Comparison of ENCODE assay signal across 22 mouse cellular contexts in the genomic region with DNA sequence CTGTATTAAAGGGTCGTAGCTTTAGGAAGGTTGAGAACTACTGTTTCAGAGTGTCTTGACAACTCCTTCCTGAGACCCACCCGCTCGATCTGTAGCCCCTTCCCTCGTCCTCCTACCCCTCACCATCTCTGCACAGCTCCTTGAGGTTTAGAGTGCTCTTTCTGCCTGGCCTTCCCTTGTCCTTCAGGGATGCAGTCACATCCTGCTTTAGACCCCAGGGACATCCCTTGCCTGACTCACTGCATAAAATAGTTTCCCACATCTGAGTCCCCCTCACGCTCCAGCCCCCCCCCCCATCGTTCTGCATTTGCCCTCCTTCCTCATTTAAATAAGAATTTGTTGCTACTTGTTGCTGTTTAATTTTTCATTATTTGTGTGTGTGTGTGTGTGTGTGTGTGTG. TPM values are rescaled to one million over a fixed set of nuclear protein-coding genes. Genes with fewer than 3 reads are reported as not detected.
DNase-seq lines count a peak whose midpoint lies in the region; ATAC-seq and TF ChIP-seq lines count a peak whose summit lies in the region.
"Had no signal": no experiment of that assay in that cellular context is flagged by ENCODE, and none has a peak within 500 bp of the region (broad histone marks: within the 10 kb centered on the region; RNA-seq: fewer than 3 reads in every experiment).

No protein-coding gene starts in this region.

- no peak for TF ChIP-seq CTCF in C2C12 (IDR thresholded peaks at IDR 0.05; ENCODE audit: control insufficient read depth, insufficient read depth, insufficient read length)

- H3K79me3 ChIP-seq in C2C12 (ENCODE audit: low read depth): peaks cover 2% of the 10 kb centered on the region

- H3ac ChIP-seq in C2C12 (ENCODE audit: control insufficient read depth, insufficient read length, low read depth): peak overlapping the region; percentile 24

- H3K9me3 ChIP-seq in heart, embryonic 15.5 days (replicated peaks): no peaks in the 10 kb centered on the region
- no peaks in the 10 kb centered on the region for H3K9me3 ChIP-seq in heart, embryonic 11.5 days (replicated peaks; ENCODE audit: control insufficient read depth, low read length)
- no peaks in the 10 kb centered on the region for H3K9me3 ChIP-seq in embryonic facial prominence, embryonic 13.5 days
- no peaks in the 10 kb centered on the region for H3K9me3 ChIP-seq in limb, embryonic 15.5 days
- H3K9me3 ChIP-seq: heart, embryonic 13.5 days; hindbrain, embryonic 15.5 days; midbrain, embryonic 13.5 days; neural tube, embryonic 15.5 days had no signal

- ATAC-seq in heart, embryonic 15.5 days (replicated peaks; ENCODE audit: insufficient number of reproducible peaks, insufficient read depth, low FRiP score, low read depth): no peak
- no peak for ATAC-seq in heart, embryonic 11.5 days (replicated peaks; ENCODE audit: insufficient number of reproducible peaks, low FRiP score, low TSS enrichment)
- no peak for ATAC-seq in embryonic facial prominence, embryonic 13.5 days (ENCODE audit: insufficient number of reproducible peaks, insufficient read depth, low FRiP score, low TSS enrichment, low read depth)
- no peak for ATAC-seq in limb, embryonic 15.5 days (ENCODE audit: insufficient number of reproducible peaks, low FRiP score, low TSS enrichment, low read depth)
- no peak for ATAC-seq in megakaryocyte-erythroid progenitor cell, adult 5-6 weeks (replicated peaks; ENCODE audit: low FRiP score, low TSS enrichment, poor library complexity, severe bottlenecking)
- ATAC-seq: activated CD4-positive, CD25-positive, alpha-beta regulatory T cell, adult 4 months; midbrain, embryonic 13.5 days; Patski had no signal

- H3K27me3 ChIP-seq in heart, embryonic 15.5 days: no peaks in the 10 kb centered on the region
- no peaks in the 10 kb centered on the region for H3K27me3 ChIP-seq in heart, embryonic 11.5 days (ENCODE audit: control insufficient read depth, insufficient read depth, low read length)
- no peaks in the 10 kb centered on the region for H3K27me3 ChIP-seq in C2C12 (ENCODE audit: control insufficient read depth, insufficient read depth, insufficient read length)
- no peaks in the 10 kb centered on the region for H3K27me3 ChIP-seq in embryonic facial prominence, embryonic 13.5 days
- no peaks in the 10 kb centered on the region for H3K27me3 ChIP-seq in limb, embryonic 15.5 days
- H3K27me3 ChIP-seq: heart, embryonic 13.5 days; hindbrain, embryonic 15.5 days; midbrain, embryonic 13.5 days; neural tube, embryonic 15.5 days; Patski had no signal

- 63% methylated on average over 6 of the region's 6 CpGs for WGBS in heart, embryonic 15.5 days
- WGBS in heart, embryonic 11.5 days (ENCODE audit: insufficient replicate concordance): 65% methylated on average over 6 of the region's 6 CpGs
- WGBS in embryonic facial prominence, embryonic 13.5 days: 47% methylated on average over 6 of the region's 6 CpGs
- WGBS in limb, embryonic 15.5 days: 48% methylated on average over 6 of the region's 6 CpGs

- H3K79me2 ChIP-seq in C2C12 (ENCODE audit: control insufficient read depth, insufficient read depth): no peaks in the 10 kb centered on the region

- no peak overlapping the region for H3K4me3 ChIP-seq in heart, embryonic 15.5 days
- no peak overlapping the region for H3K4me3 ChIP-seq in heart, embryonic 11.5 days (ENCODE audit: low read depth, low read length)
- H3K4me3 ChIP-seq in C2C12 (ENCODE audit: insufficient read depth, poor library complexity, severe bottlenecking): no peak overlapping the region
- H3K4me3 ChIP-seq in embryonic facial prominence, embryonic 13.5 days: no peak overlapping the region
- no peak overlapping the region for H3K4me3 ChIP-seq in limb, embryonic 15.5 days
- H3K4me3 ChIP-seq: heart, embryonic 13.5 days; hindbrain, embryonic 15.5 days; left cerebral cortex, adult 2 months; midbrain, embryonic 13.5 days; neural tube, embryonic 15.5 days had no signal

- H3K27ac ChIP-seq in heart, embryonic 15.5 days: 0 out of 2 replicates have a peak overlapping the region, but pooled peaks have one; percentile 79
- H3K27ac ChIP-seq in heart, embryonic 11.5 days (ENCODE audit: low read depth, low read length): no peak overlapping the region
- H3K27ac ChIP-seq in embryonic facial prominence, embryonic 13.5 days: peak overlapping the region; percentile 89
- peak overlapping the region; percentile 85 for H3K27ac ChIP-seq in limb, embryonic 15.5 days
- H3K27ac ChIP-seq: midbrain, embryonic 13.5 days had no signal

- H3K4me2 ChIP-seq in heart, embryonic 15.5 days: no peak overlapping the region
- no peak overlapping the region for H3K4me2 ChIP-seq in heart, embryonic 11.5 days
- H3K4me2 ChIP-seq in embryonic facial prominence, embryonic 13.5 days: peak overlapping the region; percentile 16; the same call in 1 of the 2 replicates
- no peak overlapping the region for H3K4me2 ChIP-seq in limb, embryonic 15.5 days
- H3K4me2 ChIP-seq: heart, embryonic 13.5 days; hindbrain, embryonic 15.5 days; lung, embryonic 14.5 days; midbrain, embryonic 13.5 days; neural tube, embryonic 15.5 days had no signal

- H3K36me3 ChIP-seq in heart, embryonic 15.5 days: no peaks in the 10 kb centered on the region
- no peaks in the 10 kb centered on the region for H3K36me3 ChIP-seq in heart, embryonic 11.5 days (ENCODE audit: control insufficient read depth, insufficient read depth, low read length)
- peaks cover 24% of the 10 kb centered on the region for H3K36me3 ChIP-seq in C2C12 (ENCODE audit: control insufficient read depth, insufficient read depth)
- H3K36me3 ChIP-seq in embryonic facial prominence, embryonic 13.5 days: no peaks in the 10 kb centered on the region
- H3K36me3 ChIP-seq in limb, embryonic 15.5 days: peaks cover 4% of the 10 kb centered on the region; the same call in 1 of the 2 replicates
- H3K36me3 ChIP-seq: hindbrain, embryonic 15.5 days; midbrain, embryonic 13.5 days; neural tube, embryonic 15.5 days had no signal

- DNase-seq in cerebellum, postnatal 36 days: no peak
- DNase-seq: adrenal gland, postnatal 14 days; B cell, adult 2 months; cerebellum, adult 8-10 months; gastrocnemius, postnatal 25 days; kidney, adult 11 months; kidney, postnatal 14 days; lung, embryonic 14.5 days; thymus, postnatal 4 days had no signal

- H3K9ac ChIP-seq in heart, embryonic 15.5 days: no peak overlapping the region
- H3K9ac ChIP-seq in heart, embryonic 11.5 days (ENCODE audit: low read depth, low read length): no peak overlapping the region
- no peak overlapping the region for H3K9ac ChIP-seq in embryonic facial prominence, embryonic 13.5 days
- no peak overlapping the region for H3K9ac ChIP-seq in limb, embryonic 15.5 days
- H3K9ac ChIP-seq: heart, embryonic 13.5 days; hindbrain, embryonic 15.5 days; lung, embryonic 14.5 days; midbrain, embryonic 13.5 days; neural tube, embryonic 15.5 days had no signal

- peaks cover 48% of the 10 kb centered on the region for H3K4me1 ChIP-seq in heart, embryonic 15.5 days (replicated peaks)
- peaks cover 19% of the 10 kb centered on the region for H3K4me1 ChIP-seq in heart, embryonic 11.5 days (ENCODE audit: control insufficient read depth, insufficient read depth, low read length)
- peaks cover 51% of the 10 kb centered on the region for H3K4me1 ChIP-seq in embryonic facial prominence, embryonic 13.5 days
- peaks cover 67% of the 10 kb centered on the region for H3K4me1 ChIP-seq in limb, embryonic 15.5 days

TF ChIP-seq in C2C12, 6 proteins besides CTCF, POLR2A, EP300 and RAD21:
- TF ChIP-seq MYOG (IDR thresholded peaks at IDR 0.05; ENCODE audit: control insufficient read depth, extremely low read depth, insufficient read length) (no peak), MAX (IDR thresholded peaks at IDR 0.05) (no peak), FOSL1 (IDR thresholded peaks at IDR 0.05; ENCODE audit: insufficient read depth, low read length, poor library complexity, severe bottlenecking) (no peak)

RNA-seq across cellular contexts. Expression of a gene that starts 31.0 kb away (rescaled TPM):
- polyA plus RNA-seq in heart, embryonic 15.5 days (2015; fragmentation: Nextera tagmentation; extraction: Ambion mirVana): 78.0 and 80.3 TPM in 2 replicates
- polyA plus RNA-seq in heart, embryonic 11.5 days (2014; fragmentation: Nextera tagmentation; extraction: Ambion mirVana): 38.7 TPM in 2 replicates
- 74.8 TPM for polyA plus RNA-seq in C2C12 (2012; fragmentation: generic; extraction: Trizol)
- polyA plus RNA-seq in embryonic facial prominence, embryonic 13.5 days (2015; fragmentation: Nextera tagmentation; extraction: Ambion mirVana): 29.9 and 33.7 TPM in 2 replicates
- polyA plus RNA-seq in limb, embryonic 15.5 days (2015; fragmentation: Nextera tagmentation; extraction: Ambion mirVana): 317 and 324 TPM in 2 replicates
- total RNA-seq in megakaryocyte-erythroid progenitor cell, adult 5-6 weeks (2014; fragmentation: Nextera tagmentation): 0.45 TPM in 1 of 2 replicates, not detected in the other
- not detected in 2 replicates for total RNA-seq in megakaryocyte-erythroid progenitor cell, adult 5-6 weeks (2017)
